Mouse (Mus musculus) layer of hippocampus, adult 11-12 months (tissue): Measurements from ENCODE around the gene Lhpp.

Experiments used
- DNase-seq: peaks from one replicate; pipeline ENCODE4 v3.0.0; 2022; ENCODE audit warnings: low spot score

Gene Lhpp

GRCm38 (mm10) chr7:132712044-132712708 lies 101.7 kb downstream of the Lhpp start:
- peak; percentile 24 for DNase-seq

- DNase-seq, result peak; percentile 15
Measured at GRCm38 (mm10) chr7:132712956-132713355, 102.5 kb downstream of the Lhpp start.

DNA sequence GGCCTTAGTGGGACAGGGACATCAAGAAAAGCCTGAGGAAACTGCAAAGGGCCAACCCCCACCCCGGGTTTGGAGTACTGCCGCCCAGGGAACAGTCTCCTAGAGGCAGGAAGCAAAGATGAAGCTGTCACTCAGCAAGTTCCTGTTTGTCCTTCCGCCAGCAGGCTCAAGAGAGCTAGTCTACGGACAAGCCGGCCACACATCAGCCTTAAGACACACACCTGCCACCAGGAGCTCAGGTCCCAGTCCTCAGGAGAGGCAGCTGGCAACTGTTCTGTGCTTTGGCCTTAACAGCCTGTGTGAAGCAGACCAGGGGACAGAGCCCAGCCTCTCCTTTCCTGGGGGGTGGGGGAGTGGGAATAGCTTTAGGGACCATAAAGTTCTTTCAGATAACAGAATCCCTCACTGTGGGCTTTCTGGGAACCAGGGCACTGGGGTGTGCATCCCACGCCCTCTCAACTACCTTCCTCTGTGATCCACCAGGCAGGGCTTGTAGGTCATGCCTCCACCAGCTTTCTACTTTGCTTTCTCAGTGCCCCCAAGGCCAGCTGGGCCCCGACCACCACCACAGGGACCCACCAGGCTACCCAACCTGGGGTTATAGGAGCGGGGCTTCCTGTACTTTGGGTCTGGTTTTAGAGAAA lies 103.2 kb downstream of the Lhpp start:
- peak; percentile 67 for DNase-seq

DNA sequence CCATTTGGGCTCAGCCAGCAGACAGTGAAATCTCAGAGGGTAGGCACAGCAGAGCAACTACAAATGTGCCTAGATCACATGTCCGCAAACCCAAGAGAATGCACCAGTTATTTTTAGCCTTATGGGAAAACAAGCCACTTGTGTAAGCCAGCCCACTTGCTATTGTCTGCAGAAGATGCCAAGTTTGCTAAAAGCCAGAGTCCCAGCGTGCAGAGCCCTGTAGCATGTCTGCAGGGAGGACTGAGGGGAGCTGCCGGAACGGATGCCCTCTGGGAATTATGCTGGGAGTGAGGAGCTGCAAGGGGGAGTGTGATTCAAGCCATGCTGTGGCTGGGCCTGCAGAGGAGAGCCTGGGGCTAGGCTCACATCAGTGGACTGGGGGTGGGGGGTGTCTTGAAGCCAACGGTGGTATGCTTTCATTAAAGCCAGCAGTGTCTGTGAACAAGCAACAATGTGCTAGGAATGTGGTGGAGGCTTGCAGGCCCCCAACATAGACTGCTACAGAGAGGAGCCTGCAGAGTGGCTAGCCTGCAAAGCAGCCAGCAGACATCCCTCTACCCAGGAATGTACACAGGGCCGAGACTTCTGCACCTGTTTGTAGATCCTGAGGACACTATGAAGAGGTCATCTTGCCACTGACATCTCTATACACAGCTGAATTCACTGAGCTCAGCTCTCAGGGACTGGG lies 103.9 kb downstream of the Lhpp start:
- DNase-seq, result peak; percentile 83

GRCm38 (mm10) chr7:132715259-132715658 lies 104.8 kb downstream of the Lhpp start:
- peak; percentile 24 for DNase-seq

DNA sequence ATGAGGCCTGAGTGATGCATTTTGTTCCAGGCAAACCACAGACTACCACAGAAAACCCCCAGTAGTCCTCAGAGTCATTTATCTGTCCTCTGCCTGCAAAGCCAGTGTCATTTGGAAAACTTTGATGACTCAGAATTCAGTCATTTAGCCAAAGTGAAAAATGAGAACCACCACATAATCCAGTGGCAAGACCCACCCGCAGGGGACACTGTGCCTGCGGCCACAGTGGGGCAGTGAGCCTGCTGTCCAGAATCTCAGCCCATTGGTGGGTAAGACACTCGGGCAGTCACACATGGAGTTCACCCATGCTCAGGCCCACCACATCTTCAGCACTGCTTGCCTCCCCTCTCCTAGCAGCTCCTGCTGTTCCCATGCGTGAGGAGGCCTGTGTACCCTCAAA lies 109.1 kb downstream of the Lhpp start:
- DNase-seq, result no peak

- DNase-seq, result no peak
Measured at GRCm38 (mm10) chr7:132720562-132720961, 110.1 kb downstream of the Lhpp start.

- no peak for DNase-seq
Measured at GRCm38 (mm10) chr7:132722401-132723370, 112.2 kb downstream of the Lhpp start.

DNA sequence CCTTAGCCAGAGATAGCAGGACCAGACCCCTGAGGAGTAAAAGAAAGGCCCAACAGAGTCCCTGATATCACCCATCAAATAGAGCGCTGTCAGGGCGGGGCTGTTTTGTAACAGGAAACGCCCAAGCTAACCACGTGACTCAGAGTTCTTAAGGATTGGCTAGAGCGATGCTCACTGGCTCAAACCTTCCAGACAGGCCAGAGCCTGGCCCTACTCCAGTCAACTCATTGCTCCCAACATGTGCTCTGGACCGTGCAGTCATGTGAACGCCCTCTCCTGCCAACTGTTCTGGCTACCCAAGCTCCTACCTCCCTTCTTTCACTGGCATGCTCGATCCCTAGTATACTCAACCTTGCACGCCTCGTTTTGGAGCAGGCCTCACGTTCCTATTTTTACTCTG lies 113.5 kb downstream of the Lhpp start:
- DNase-seq, result peak; percentile 69

- DNase-seq, result no peak
Measured at GRCm38 (mm10) chr7:132724501-132725062, 114.1 kb downstream of the Lhpp start.

DNA sequence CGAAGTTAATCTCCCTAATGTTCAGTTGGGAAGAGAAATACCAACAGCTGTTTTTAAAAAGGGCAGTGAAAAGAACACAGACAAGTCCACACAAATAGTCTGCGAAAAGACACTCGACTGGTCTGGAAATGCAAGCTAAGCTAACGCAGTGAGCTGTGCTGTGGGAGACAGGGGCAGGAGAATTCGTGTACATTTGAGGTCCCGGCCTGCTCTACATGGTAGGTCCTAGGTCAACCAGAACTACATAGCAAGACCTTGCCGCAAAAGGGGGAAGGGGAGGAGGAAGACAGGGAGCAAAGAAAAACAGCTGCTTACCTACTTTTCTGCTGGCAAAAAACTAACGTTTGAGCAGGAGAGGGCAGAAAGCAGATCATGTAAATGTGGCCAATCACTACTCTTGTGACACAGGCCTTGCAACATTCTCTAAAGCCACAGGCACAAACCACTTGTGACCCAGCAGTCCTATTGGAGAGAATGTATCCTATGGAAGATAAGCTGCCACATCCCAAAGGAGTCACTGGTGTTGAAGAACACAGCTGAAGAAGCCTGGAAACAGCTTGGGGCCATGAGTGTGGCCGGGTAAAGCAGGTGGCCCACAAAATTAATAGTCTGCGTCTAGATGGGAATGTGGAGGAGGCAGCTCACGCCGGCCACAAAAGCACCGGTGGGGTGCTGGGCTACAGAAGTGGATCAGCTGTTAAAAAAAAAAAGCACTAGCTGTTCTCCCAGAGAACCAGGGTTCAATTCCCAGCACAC lies 115.8 kb downstream of the Lhpp start:
- DNase-seq, result no peak

- no peak for DNase-seq
Measured at GRCm38 (mm10) chr7:132729093-132729831, 118.8 kb downstream of the Lhpp start.

DNA sequence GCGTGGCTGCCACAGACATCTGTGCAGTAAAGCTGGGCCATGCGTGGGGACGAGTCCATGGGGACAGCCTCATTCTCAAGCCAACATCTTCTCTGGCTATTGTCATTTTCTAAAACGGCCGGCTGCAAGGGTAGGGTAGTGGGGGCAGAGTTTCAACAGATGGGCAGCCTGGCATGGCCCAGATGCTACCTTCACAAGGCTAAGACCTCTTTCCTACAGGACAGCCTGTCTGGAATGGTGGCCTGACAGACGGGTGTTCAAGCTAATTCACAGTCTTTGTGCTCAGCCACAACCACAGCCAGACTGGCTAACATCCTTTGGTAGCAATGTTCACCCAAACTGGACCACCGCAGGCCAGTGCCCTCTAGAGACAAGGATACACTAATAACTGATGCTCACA lies 120.1 kb downstream of the Lhpp start:
- no peak for DNase-seq

GRCm38 (mm10) chr7:132731558-132731957 lies 121.1 kb downstream of the Lhpp start:
- DNase-seq, result no peak

- DNase-seq, result no peak
Measured at GRCm38 (mm10) chr7:132732136-132732789, 121.8 kb downstream of the Lhpp start.

- no peak for DNase-seq
Measured at GRCm38 (mm10) chr7:132733521-132733920, 123.1 kb downstream of the Lhpp start.

DNA sequence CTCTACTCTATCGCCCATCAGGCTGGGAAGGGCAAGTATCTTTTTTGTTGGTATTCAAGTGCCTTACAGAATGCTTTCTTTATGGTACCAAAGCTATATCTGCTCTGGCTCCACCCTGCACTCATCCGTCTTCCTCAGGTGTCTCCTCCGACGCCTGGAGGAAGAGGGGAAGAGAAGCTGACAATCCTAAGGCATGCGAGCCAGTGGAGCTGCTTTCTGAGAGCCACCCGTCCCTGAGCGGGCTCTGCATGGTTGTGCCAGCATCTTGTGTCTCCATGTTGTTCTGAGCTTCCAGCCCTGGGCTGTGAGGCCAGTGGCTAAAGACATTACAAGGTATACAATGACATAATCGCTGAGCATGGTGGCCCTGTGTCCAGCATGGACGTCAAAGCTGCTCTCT lies 123.8 kb downstream of the Lhpp start:
- no peak for DNase-seq

DNA sequence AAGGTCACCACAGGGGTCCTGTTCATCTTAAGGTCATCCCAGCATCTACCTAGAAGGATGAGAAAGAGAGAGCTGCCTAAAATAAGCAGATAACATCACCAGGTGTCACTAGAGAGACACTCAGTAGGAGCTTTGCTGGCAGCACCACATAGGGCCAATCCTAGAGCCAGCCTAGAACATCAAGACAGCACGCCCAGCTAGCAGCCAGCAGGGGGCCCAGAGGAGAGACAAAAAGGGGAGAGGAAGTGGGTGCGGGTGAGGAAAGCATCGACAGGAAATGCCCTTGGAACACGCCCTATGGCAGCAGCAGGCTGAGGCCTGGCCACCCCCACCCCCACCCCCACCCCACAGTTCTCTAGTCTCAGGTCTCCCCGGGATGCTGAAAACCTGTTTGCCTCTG lies 124.7 kb downstream of the Lhpp start:
- DNase-seq, result no peak

- DNase-seq, result no peak
Measured at GRCm38 (mm10) chr7:132736099-132736862, 125.8 kb downstream of the Lhpp start.
